Mouse (Mus musculus) cerebellum, adult 2 months (tissue): ENCODE results near the gene Wdfy3.

Source experiments
- CTCF ChIP-seq: fragments of 200-500 bp; IDR thresholded peaks from 2 replicates; pipeline ENCODE4 v1.5.1; 2011; ENCODE audit warnings: low read depth, mild to moderate bottlenecking, control low read depth, low read length, moderate library complexity, borderline replicate concordance; ENCODE audit not compliant: insufficient read depth
- POLR2A ChIP-seq: fragments of 200-500 bp; IDR thresholded peaks from 2 replicates; pipeline ENCODE4 v1.6.1; 2011; ENCODE audit warnings: low read length, control low read depth, borderline replicate concordance; ENCODE audit not compliant: insufficient read depth

GRCm38 (mm10) chr5:101926311-101926710 lies 143.4 kb downstream of the Wdfy3 start:
- no peak for TF ChIP-seq CTCF
- TF ChIP-seq POLR2A, result no peak
